Mouse (Mus musculus): ENCODE measurements around the gene Surf2.
A peak's percentile ranks its signal among the peaks of the same experiment; 100 is the strongest.
"Not testable (repeated sequence)": the region's sequence is repeated elsewhere in the genome, so short reads cannot be mapped to it uniquely, and the experiment has no call there.

The Surf2 gene

GRCm38 (mm10) chr2:26915927-26916728 lies at the start of gene Surf2, which contains the start of gene Surf1:
TSS of gene Surf2 (plus strand) at chr2:26916367.
TSS of gene Surf1 (minus strand) at chr2:26916530.
- DNase-seq (ENCODE audit: low spot score in 2 of 2) = peak; percentile 74 to 78

- no peak for DNase-seq (ENCODE audit: low spot score in 2 of 2)
Measured at GRCm38 (mm10) chr2:26870666-26871065, 45.5 kb upstream of the Surf2 start.

- no peak for DNase-seq (ENCODE audit: low spot score in 2 of 2)
Measured at GRCm38 (mm10) chr2:26878571-26878970, 37.6 kb upstream of the Surf2 start.

GRCm38 (mm10) chr2:26885541-26885940 lies 30.6 kb upstream of the Surf2 start:
- not testable (repeated sequence) for DNase-seq (ENCODE audit: low spot score in 2 of 2)

GRCm38 (mm10) chr2:26886170-26886569 lies 30.0 kb upstream of the Surf2 start:
- not testable (repeated sequence) for DNase-seq (ENCODE audit: low spot score in 2 of 2)

GRCm38 (mm10) chr2:26895898-26896297 lies 20.3 kb upstream of the Surf2 start:
- no peak for DNase-seq (ENCODE audit: low spot score in 2 of 2)

- DNase-seq (ENCODE audit: low spot score in 2 of 2) = no peak
Measured at GRCm38 (mm10) chr2:26900731-26901130, 15.4 kb upstream of the Surf2 start.

- DNase-seq (ENCODE audit: low spot score in 2 of 2) = peak in 1 of 2 experiments; percentile 36
Measured at GRCm38 (mm10) chr2:26901834-26902400, 14.2 kb upstream of the Surf2 start.

- DNase-seq (ENCODE audit: low spot score in 2 of 2) = peak; percentile 96 to 97
Measured at GRCm38 (mm10) chr2:26902467-26903220, 13.5 kb upstream of the Surf2 start, which contains the start of gene Surf6. TSS of gene Surf6 (minus strand) at chr2:26902879.

- DNase-seq (ENCODE audit: low spot score in 2 of 2) = no peak
Measured at GRCm38 (mm10) chr2:26903311-26903710, 12.9 kb upstream of the Surf2 start.

GRCm38 (mm10) chr2:26905936-26906335 lies 10.2 kb upstream of the Surf2 start:
- DNase-seq (ENCODE audit: low spot score in 2 of 2) = no peak

GRCm38 (mm10) chr2:26906431-26906830 lies 9.7 kb upstream of the Surf2 start:
- no peak for DNase-seq (ENCODE audit: low spot score in 2 of 2)

GRCm38 (mm10) chr2:26907109-26907508 lies 9.1 kb upstream of the Surf2 start:
- DNase-seq (ENCODE audit: low spot score in 2 of 2) = no peak

GRCm38 (mm10) chr2:26908710-26909386 lies 7.3 kb upstream of the Surf2 start:
- DNase-seq (ENCODE audit: low spot score in 2 of 2) = no peak

- DNase-seq (ENCODE audit: low spot score in 2 of 2) = no peak
Measured at GRCm38 (mm10) chr2:26909387-26909784, 6.8 kb upstream of the Surf2 start.

GRCm38 (mm10) chr2:26910124-26910993 lies 5.8 kb upstream of the Surf2 start, which contains the start of the genes Med22 and Rpl7a:
TSS of gene Med22 (minus strand) at chr2:26910677.
TSS of gene Rpl7a (plus strand) at chr2:26910764.
- peak; percentile 99 for DNase-seq (ENCODE audit: low spot score in 2 of 2)

GRCm38 (mm10) chr2:26910994-26911765 lies 5.0 kb upstream of the Surf2 start:
- DNase-seq (ENCODE audit: low spot score in 2 of 2) = peak; percentile 40 to 52

GRCm38 (mm10) chr2:26912253-26912770 lies 3.9 kb upstream of the Surf2 start:
- no peak for DNase-seq (ENCODE audit: low spot score in 2 of 2)

GRCm38 (mm10) chr2:26913416-26914147 lies 2.6 kb upstream of the Surf2 start:
- no peak for DNase-seq (ENCODE audit: low spot score in 2 of 2)

All from spleen, postnatal 36 days (tissue).